Mouse (Mus musculus) embryonic facial prominence, embryonic 15.5 days (tissue): ENCODE data around the gene Sox5. TPM values are rescaled to one million over a fixed set of nuclear protein-coding genes. Genes with fewer than 3 reads are reported as not detected.

Experiments used
- ATAC-seq: fragments of 200-750 bp; cut with Nextera tagmentation; 2 replicates; pipeline ENCODE4 v1.8.0; 2017; ENCODE audit warnings: low read depth, moderate TSS enrichment; ENCODE audit not compliant: insufficient number of reproducible peaks, low FRiP score, low TSS enrichment
- H3K27ac ChIP-seq: fragments of 300-500 bp; sonication (generic); replicated peaks from 2 replicates; pipeline ENCODE4 v1.5.1; 2015; ENCODE audit warnings: mild to moderate bottlenecking, inconsistent platforms
- H3K27me3 ChIP-seq: fragments of 300-500 bp; sonication (generic); 2 replicates; pipeline ENCODE4 v1.6.1; 2015; ENCODE audit warnings: inconsistent platforms
- H3K36me3 ChIP-seq: fragments of 300-500 bp; sonication (generic); 2 replicates; pipeline ENCODE4 v1.6.1; 2015; ENCODE audit warnings: mild to moderate bottlenecking, inconsistent platforms
- H3K4me1 ChIP-seq: fragments of 300-500 bp; sonication (generic); 2 replicates; pipeline ENCODE4 v1.6.1; 2015; ENCODE audit warnings: inconsistent platforms
- H3K4me2 ChIP-seq: fragments of 300-500 bp; sonication (generic); replicated peaks from 2 replicates; pipeline ENCODE4 v1.6.1; 2015; ENCODE audit warnings: mild to moderate bottlenecking, inconsistent platforms
- H3K4me3 ChIP-seq: fragments of 300-500 bp; sonication (generic); replicated peaks from 2 replicates; pipeline ENCODE4 v1.5.1; 2015; ENCODE audit warnings: mild to moderate bottlenecking, inconsistent platforms
- H3K9ac ChIP-seq: fragments of 300-500 bp; sonication (generic); 2 replicates; pipeline ENCODE4 v1.6.1; 2015; ENCODE audit warnings: inconsistent platforms
- H3K9me3 ChIP-seq: fragments of 300-500 bp; sonication (generic); replicated peaks from 2 replicates; pipeline ENCODE4 v1.6.1; 2016; ENCODE audit warnings: inconsistent platforms
- WGBS: fragments of 180-500 bp; shearing (Covaris S2); methylation state at CpG from one replicate; pipeline ENCODE4 v1.1.7; 2015; 5-methylcytosine and 5-hydroxymethylcytosine counted together
- polyA plus RNA-seq: library from polyadenylated mRNA; unstranded; fragments of >200 nt; fragmentation: Nextera tagmentation; extraction: Ambion mirVana; gene quantifications from 2 replicates; pipeline ENCODE4 v1.2.1, GENCODE M21; 2015

The Sox5 gene
- polyA plus RNA-seq, 1 experiment from 2014 or later = 20.5 TPM

GRCm38 (mm10) chr6:144005132-144005531, 776.6 kb downstream of the Sox5 start:
- Histone ChIP-seq H3K27ac (no peak overlapping the region), H3K9ac (no peak overlapping the region), H3K4me3 (no peak overlapping the region), H3K27me3 (no peaks in the 10 kb centered on the region), H3K4me1 (no peaks in the 10 kb centered on the region), H3K36me3 (no peaks in the 10 kb centered on the region), H3K9me3 (no peaks in the 10 kb centered on the region), H3K4me2 (no peak overlapping the region)
- WGBS = 89% methylated on average over 6 of the region's 6 CpGs
- ATAC-seq = no peak

- Histone ChIP-seq H3K9ac (no peak overlapping the region), H3K4me3 (no peak overlapping the region), H3K4me2 (no peak overlapping the region), H3K4me1 (no peaks in the 10 kb centered on the region), H3K27ac (no peak overlapping the region), H3K36me3 (no peaks in the 10 kb centered on the region), H3K9me3 (no peaks in the 10 kb centered on the region), H3K27me3 (no peaks in the 10 kb centered on the region)
- WGBS = 83% methylated on average over 13 of the region's 13 CpGs
- ATAC-seq = no peak
These were observed 783.6 kb downstream of the Sox5 start for GRCm38 (mm10) chr6:143998201-143998600.

- no peak overlapping the region for H3K27ac ChIP-seq
These were observed 784.2 kb downstream of the Sox5 start for GRCm38 (mm10) chr6:143997616-143998015.

GRCm38 (mm10) chr6:143995046-143995445, 786.7 kb downstream of the Sox5 start:
- Histone ChIP-seq H3K9me3 (no peaks in the 10 kb centered on the region), H3K9ac (no peak overlapping the region), H3K27me3 (no peaks in the 10 kb centered on the region), H3K4me1 (no peaks in the 10 kb centered on the region), H3K36me3 (no peaks in the 10 kb centered on the region), H3K27ac (no peak overlapping the region), H3K4me3 (no peak overlapping the region), H3K4me2 (no peak overlapping the region)
- WGBS = 55% methylated on average over 4 of the region's 4 CpGs
- ATAC-seq = no peak

More at GRCm38 (mm10) chr6:143997616-143998015, 784.2 kb downstream of the Sox5 start:
- no peak overlapping the region for H3K4me2 ChIP-seq
- ATAC-seq = no peak
- no peak overlapping the region for H3K9ac ChIP-seq
- H3K27me3 ChIP-seq = no peaks in the 10 kb centered on the region
- no peaks in the 10 kb centered on the region for H3K9me3 ChIP-seq
- H3K36me3 ChIP-seq = no peaks in the 10 kb centered on the region
- 62% methylated on average over 11 of the region's 11 CpGs for WGBS
- no peak overlapping the region for H3K4me3 ChIP-seq
- no peaks in the 10 kb centered on the region for H3K4me1 ChIP-seq

- no peak overlapping the region for H3K27ac ChIP-seq
These were observed 794.2 kb downstream of the Sox5 start for GRCm38 (mm10) chr6:143987548-143987947.

GRCm38 (mm10) chr6:143980131-143980530, 801.6 kb downstream of the Sox5 start:
- WGBS = 85% methylated on average over 8 of the region's 8 CpGs
- Histone ChIP-seq H3K36me3 (no peaks in the 10 kb centered on the region), H3K27me3 (no peaks in the 10 kb centered on the region), H3K4me3 (no peak overlapping the region), H3K9me3 (no peaks in the 10 kb centered on the region), H3K9ac (no peak overlapping the region), H3K4me2 (no peak overlapping the region), H3K27ac (no peak overlapping the region), H3K4me1 (no peaks in the 10 kb centered on the region)
- ATAC-seq = no peak

More at GRCm38 (mm10) chr6:143987548-143987947, 794.2 kb downstream of the Sox5 start:
- ATAC-seq = no peak; the same call in 1 of the 2 replicates
- Histone ChIP-seq H3K9ac (no peak overlapping the region), H3K9me3 (no peaks in the 10 kb centered on the region), H3K4me1 (no peaks in the 10 kb centered on the region), H3K27me3 (no peaks in the 10 kb centered on the region), H3K4me3 (no peak overlapping the region), H3K36me3 (no peaks in the 10 kb centered on the region), H3K4me2 (no peak overlapping the region)

GRCm38 (mm10) chr6:143967724-143968400, 813.9 kb downstream of the Sox5 start:
- H3K27ac ChIP-seq = no peak overlapping the region
- no peaks in the 10 kb centered on the region for H3K9me3 ChIP-seq
- no peak overlapping the region for H3K4me2 ChIP-seq
- 63% methylated on average over 9 of the region's 9 CpGs for WGBS
- H3K36me3 ChIP-seq = no peaks in the 10 kb centered on the region
- H3K4me3 ChIP-seq = no peak overlapping the region
- ATAC-seq = no peak
- H3K4me1 ChIP-seq = 0 out of 2 replicates have a peak, but pooled peaks cover 4% of the 10 kb centered on the region
- H3K27me3 ChIP-seq = no peaks in the 10 kb centered on the region
- no peak overlapping the region for H3K9ac ChIP-seq

- 91% methylated on average over 11 of the region's 11 CpGs for WGBS
- no peak overlapping the region for H3K27ac ChIP-seq
- no peak overlapping the region for H3K4me2 ChIP-seq
- no peak for ATAC-seq
- no peaks in the 10 kb centered on the region for H3K36me3 ChIP-seq
- H3K9ac ChIP-seq = no peak overlapping the region
- no peak overlapping the region for H3K4me3 ChIP-seq
- H3K4me1 ChIP-seq = no peaks in the 10 kb centered on the region
- no peaks in the 10 kb centered on the region for H3K9me3 ChIP-seq
- no peaks in the 10 kb centered on the region for H3K27me3 ChIP-seq
These were observed 821.3 kb downstream of the Sox5 start for GRCm38 (mm10) chr6:143960487-143960886.

- no peaks in the 10 kb centered on the region for H3K27me3 ChIP-seq
- H3K9ac ChIP-seq = no peak overlapping the region
- no peak overlapping the region for H3K4me3 ChIP-seq
- ATAC-seq = no peak
- no peaks in the 10 kb centered on the region for H3K4me1 ChIP-seq
- H3K4me2 ChIP-seq = no peak overlapping the region
- WGBS = 85% methylated on average over 8 of the region's 8 CpGs
- H3K36me3 ChIP-seq = no peaks in the 10 kb centered on the region
- H3K9me3 ChIP-seq = no peaks in the 10 kb centered on the region
- no peak overlapping the region for H3K27ac ChIP-seq
These were observed 821.7 kb downstream of the Sox5 start for GRCm38 (mm10) chr6:143960081-143960480.

- no peak overlapping the region for H3K4me2 ChIP-seq
- no peaks in the 10 kb centered on the region for H3K4me1 ChIP-seq
- no peaks in the 10 kb centered on the region for H3K9me3 ChIP-seq
- H3K9ac ChIP-seq = no peak overlapping the region
- H3K4me3 ChIP-seq = no peak overlapping the region
- no peaks in the 10 kb centered on the region for H3K36me3 ChIP-seq
- ATAC-seq = no peak
- no peaks in the 10 kb centered on the region for H3K27me3 ChIP-seq
- H3K27ac ChIP-seq = no peak overlapping the region
- 86% methylated on average over 7 of the region's 7 CpGs for WGBS
These were observed 823.4 kb downstream of the Sox5 start for GRCm38 (mm10) chr6:143958372-143958771.

GRCm38 (mm10) chr6:143957063-143957462, 824.7 kb downstream of the Sox5 start:
- Histone ChIP-seq H3K9ac (no peak overlapping the region), H3K9me3 (no peaks in the 10 kb centered on the region), H3K27ac (no peak overlapping the region), H3K4me2 (no peak overlapping the region), H3K4me1 (no peaks in the 10 kb centered on the region), H3K27me3 (no peaks in the 10 kb centered on the region), H3K4me3 (no peak overlapping the region), H3K36me3 (no peaks in the 10 kb centered on the region)
- ATAC-seq = no peak
- WGBS = 89% methylated on average over 5 of the region's 5 CpGs
